Mouse (Mus musculus) frontal cortex, postnatal 36 days (tissue): ENCODE measurements around the gene Gm21312.
"Not testable (repeated sequence)": the region's sequence is repeated elsewhere in the genome, so short reads cannot be mapped to it uniquely, and the experiment has no call there.

Experiments used
- DNase-seq, 2 experiments: peaks; one replicate each; pipeline ENCODE4 v3.0.0; 2022; ENCODE audit warnings: low spot score in 2 of 2

The Gm21312 gene

DNA sequence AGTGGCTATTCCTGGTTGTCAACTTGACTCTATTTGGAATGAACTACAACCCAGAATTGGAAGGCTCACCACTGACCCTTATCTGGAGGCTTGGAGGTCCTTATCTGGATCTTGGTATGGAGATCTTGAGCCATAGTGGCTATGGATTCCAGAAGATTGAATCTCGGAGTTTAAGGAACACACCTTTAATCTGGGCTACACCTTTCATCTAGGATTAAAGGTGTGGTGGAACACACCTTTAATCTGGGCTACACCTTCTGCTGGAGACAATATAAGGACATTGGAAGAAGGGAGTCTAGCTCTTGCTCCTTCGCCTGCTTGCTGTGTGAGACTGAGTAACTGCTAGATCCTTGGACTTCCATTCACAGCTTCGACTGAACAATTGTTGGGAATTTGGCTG is at the start of gene Gm21312:
Gene Gm21312 (plus strand): TSS at position 301 of the 400 bp plus-strand sequence.
- DNase-seq: not testable (repeated sequence)

DNA sequence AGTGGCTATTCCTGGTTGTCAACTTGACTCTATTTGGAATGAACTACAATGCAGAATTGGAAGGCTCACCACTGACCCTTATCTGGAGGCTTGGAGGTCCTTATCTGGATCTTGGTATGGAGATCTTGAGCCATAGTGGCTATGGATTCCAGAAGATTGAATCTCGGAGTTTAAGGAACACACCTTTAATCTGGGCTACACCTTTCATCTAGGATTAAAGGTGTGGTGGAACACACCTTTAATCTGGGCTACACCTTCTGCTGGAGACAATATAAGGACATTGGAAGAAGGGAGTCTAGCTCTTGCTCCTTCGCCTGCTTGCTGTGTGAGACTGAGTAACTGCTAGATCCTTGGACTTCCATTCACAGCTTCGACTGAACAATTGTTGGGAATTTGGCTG is 34.1 kb upstream of the Gm21312 start, which contains the start of gene Gm21293:
Gene Gm21293 (plus strand): TSS at position 301 of the 400 bp plus-strand sequence.
- DNase-seq: not testable (repeated sequence)

DNA sequence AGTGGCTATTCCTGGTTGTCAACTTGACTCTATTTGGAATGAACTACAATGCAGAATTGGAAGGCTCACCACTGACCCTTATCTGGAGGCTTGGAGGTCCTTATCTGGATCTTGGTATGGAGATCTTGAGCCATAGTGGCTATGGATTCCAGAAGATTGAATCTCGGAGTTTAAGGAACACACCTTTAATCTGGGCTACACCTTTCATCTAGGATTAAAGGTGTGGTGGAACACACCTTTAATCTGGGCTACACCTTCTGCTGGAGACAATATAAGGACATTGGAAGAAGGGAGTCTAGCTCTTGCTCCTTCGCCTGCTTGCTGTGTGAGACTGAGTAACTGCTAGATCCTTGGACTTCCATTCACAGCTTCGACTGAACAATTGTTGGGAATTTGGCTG is 25.6 kb upstream of the Gm21312 start, which contains the start of gene Gm6763:
Gene Gm6763 (plus strand): TSS at position 301 of the 400 bp plus-strand sequence.
- DNase-seq: not testable (repeated sequence)

DNA sequence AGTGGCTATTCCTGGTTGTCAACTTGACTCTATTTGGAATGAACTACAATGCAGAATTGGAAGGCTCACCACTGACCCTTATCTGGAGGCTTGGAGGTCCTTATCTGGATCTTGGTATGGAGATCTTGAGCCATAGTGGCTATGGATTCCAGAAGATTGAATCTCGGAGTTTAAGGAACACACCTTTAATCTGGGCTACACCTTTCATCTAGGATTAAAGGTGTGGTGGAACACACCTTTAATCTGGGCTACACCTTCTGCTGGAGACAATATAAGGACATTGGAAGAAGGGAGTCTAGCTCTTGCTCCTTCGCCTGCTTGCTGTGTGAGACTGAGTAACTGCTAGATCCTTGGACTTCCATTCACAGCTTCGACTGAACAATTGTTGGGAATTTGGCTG is 17.1 kb upstream of the Gm21312 start, which contains the start of gene Gm8764:
Gene Gm8764 (plus strand): TSS at position 301 of the 400 bp plus-strand sequence.
- not testable (repeated sequence) for DNase-seq

DNA sequence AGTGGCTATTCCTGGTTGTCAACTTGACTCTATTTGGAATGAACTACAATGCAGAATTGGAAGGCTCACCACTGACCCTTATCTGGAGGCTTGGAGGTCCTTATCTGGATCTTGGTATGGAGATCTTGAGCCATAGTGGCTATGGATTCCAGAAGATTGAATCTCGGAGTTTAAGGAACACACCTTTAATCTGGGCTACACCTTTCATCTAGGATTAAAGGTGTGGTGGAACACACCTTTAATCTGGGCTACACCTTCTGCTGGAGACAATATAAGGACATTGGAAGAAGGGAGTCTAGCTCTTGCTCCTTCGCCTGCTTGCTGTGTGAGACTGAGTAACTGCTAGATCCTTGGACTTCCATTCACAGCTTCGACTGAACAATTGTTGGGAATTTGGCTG is 8.6 kb upstream of the Gm21312 start, which contains the start of gene Gm21304:
Gene Gm21304 (plus strand): TSS at position 301 of the 400 bp plus-strand sequence.
- not testable (repeated sequence) for DNase-seq

DNA sequence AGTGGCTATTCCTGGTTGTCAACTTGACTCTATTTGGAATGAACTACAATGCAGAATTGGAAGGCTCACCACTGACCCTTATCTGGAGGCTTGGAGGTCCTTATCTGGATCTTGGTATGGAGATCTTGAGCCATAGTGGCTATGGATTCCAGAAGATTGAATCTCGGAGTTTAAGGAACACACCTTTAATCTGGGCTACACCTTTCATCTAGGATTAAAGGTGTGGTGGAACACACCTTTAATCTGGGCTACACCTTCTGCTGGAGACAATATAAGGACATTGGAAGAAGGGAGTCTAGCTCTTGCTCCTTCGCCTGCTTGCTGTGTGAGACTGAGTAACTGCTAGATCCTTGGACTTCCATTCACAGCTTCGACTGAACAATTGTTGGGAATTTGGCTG is 8.4 kb downstream of the Gm21312 start, which contains the start of gene Gm20765:
Gene Gm20765 (plus strand): TSS at position 301 of the 400 bp plus-strand sequence.
- not testable (repeated sequence) for DNase-seq

DNA sequence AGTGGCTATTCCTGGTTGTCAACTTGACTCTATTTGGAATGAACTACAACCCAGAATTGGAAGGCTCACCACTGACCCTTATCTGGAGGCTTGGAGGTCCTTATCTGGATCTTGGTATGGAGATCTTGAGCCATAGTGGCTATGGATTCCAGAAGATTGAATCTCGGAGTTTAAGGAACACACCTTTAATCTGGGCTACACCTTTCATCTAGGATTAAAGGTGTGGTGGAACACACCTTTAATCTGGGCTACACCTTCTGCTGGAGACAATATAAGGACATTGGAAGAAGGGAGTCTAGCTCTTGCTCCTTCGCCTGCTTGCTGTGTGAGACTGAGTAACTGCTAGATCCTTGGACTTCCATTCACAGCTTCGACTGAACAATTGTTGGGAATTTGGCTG is 16.9 kb downstream of the Gm21312 start, which contains the start of gene Gm4340:
Gene Gm4340 (plus strand): TSS at position 301 of the 400 bp plus-strand sequence.
- not testable (repeated sequence) for DNase-seq

DNA sequence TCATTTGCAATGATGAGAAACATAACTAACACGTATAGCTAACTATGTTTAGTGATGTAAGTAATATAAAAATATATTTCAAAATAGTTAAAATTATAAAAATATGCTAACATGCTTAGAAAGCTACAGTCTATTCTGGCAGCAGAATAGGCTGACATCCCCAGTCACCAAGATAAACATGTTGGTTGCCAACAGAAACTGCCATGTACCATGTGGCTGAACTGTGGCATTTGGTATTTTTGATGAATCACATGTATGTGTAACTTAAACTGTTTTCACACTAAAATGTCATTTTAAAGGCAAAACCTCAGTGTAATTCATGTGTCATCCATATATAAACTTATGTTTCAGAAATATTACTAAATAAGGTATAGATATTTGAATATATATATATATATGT is 32.8 kb downstream of the Gm21312 start:
- no peak for DNase-seq

DNA sequence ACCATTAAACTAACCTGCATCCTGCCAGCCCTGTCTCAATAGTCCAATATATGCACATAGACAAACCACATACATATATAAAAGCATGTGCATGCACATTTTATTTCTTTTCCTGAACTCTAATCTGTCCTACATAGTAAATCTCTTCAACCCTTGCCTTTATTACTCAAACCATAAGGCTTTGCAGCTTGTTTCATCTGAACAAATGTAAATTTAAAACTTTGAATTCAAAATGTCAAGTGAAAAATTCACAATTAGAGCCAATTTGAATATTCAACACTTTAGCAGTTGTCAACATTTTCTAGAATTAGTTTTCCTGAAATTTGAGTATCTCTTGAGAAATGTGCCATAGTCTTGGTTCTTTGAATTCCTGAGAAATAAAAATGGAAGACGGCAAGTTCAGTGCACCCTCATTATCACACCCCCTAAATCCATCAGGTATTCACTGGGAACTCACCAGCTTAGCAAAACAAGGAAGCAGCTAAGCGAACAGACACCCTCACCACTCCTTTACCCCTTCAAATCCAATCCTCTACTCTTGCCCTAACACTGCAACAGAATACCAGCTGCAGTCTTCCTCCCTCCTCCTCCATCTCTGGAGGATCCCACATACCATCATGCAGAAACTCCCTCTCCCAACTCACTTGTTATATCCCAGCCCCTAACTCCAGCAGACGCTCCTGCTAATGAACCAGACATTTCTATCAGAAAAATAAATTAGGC is 33.6 kb downstream of the Gm21312 start:
- DNase-seq: peak; percentile 7 to 22

DNA sequence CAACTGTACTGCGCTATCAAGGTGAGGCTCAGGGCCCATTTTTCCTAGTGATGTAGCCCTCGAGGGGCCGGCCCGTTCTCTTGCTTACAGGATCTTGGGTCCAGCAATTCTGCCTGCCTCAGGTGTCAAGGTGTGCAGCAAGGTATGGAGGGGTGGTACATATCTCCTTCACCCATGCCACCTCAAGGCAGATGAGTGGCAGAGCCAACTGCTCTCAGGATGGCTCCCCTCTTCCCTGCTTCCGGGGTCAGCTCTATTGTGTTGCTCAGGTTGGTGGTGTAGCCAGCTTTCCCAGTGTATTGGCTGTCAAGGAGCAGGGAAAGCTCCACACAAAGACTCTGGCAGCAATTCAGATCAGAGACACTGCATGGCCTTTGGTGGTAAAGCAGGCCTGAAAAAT is 37.7 kb downstream of the Gm21312 start:
- DNase-seq: no peak

DNA sequence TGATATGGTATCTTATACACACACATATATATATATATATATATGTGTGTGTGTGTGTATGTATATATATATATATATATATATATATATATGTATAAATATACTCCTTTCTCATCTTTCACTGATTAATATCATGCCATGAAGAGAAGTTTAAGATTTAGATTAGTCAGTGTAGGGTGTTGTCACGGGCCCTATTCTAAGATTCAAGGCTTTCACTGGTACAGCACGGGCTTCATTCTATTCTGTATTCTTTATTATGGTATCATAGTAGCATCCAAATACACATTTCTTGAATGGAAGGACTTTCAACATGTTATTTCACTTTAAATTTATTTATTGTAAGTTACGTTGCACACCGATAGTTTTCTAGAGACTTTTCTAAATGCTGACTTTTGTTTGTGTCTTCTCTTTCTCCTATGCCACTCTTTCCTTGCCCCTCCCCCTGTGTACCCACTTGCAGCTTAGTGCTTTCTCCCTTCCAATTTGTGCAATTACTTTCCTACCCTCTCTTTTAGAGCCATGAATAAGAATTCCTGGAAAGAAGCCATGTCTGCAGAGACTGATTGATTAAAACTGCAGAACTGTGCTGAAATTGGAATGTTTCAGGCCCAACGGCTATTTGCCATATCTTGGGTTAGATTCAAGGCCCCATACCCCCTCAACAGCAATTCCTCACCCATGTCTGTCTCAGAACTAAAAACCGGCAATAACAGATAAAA is 43.6 kb downstream of the Gm21312 start:
- DNase-seq: no peak
